Mouse (Mus musculus): ENCODE results near the gene Phb. TPM values are rescaled to one million over a fixed set of nuclear protein-coding genes. Genes with fewer than 3 reads are reported as not detected.

The Phb gene
- polyA plus RNA-seq, 1 experiment from 2014 or later: 305 TPM

DNA sequence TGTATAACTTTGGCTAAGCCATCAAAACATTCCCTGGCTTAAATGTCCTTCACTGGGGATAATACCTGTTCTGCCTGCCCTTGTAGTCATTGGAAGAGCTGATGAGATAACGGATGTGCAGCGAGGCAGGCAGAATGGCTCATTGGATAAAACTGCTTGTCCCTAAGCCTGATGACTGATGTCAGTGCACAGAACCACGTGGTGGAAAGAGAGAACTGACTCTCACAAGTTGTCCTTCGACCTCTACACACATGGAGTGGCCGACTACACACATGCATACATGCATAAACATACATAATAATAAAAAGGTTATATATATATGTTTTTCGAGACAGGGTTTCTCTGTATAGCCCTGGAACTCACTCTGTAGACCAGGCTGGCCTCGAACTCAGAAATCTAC lies 43.7 kb downstream of the Phb start:
- ATAC-seq (replicated peaks; ENCODE audit: low FRiP score, low TSS enrichment, low read depth) (no peak), DNase-seq (ENCODE audit: low spot score) (no peak)
- H3K36me3 ChIP-seq (ENCODE audit: control insufficient read depth, insufficient read depth, low read length): no peaks in the 10 kb centered on the region
- H3K9me3 ChIP-seq (ENCODE audit: control insufficient read depth, low read length): no peaks in the 10 kb centered on the region
- H3K4me2 ChIP-seq (ENCODE audit: low read length): no peak overlapping the region
- peaks cover 14% of the 10 kb centered on the region for H3K4me1 ChIP-seq (replicated peaks; ENCODE audit: control insufficient read depth, insufficient read depth, low read length)
- H3K27me3 ChIP-seq (replicated peaks; ENCODE audit: control insufficient read depth, insufficient read depth, low read length): no peaks in the 10 kb centered on the region
- no peak overlapping the region for H3K4me3 ChIP-seq (ENCODE audit: low read depth, low read length)
- H3K9ac ChIP-seq (ENCODE audit: low read length): no peak overlapping the region
- no peak overlapping the region for H3K27ac ChIP-seq (ENCODE audit: low read depth)
- WGBS: 82% methylated on average over 7 of the region's 7 CpGs

DNA sequence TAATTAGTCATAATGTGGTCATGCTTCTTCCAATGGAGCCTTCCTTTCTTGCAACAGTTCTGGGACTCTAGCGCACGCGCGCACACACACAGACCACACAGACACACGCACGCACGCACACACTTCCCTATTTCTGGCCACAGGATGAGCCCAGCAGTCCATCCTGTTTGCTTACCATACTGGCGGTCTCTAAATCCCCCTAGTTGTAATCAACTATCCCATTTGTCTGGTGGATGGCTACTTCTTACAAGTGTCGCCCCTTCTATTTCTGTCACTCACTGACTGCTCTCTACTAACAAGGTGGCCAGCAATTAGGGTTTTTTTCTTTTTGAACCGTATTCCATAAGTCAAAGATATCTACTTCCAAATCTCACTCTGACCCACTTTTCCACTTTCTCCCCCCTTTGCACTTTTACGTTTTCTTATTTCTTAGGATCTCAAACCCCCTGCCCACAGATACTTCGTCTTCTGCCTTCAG lies 45.4 kb downstream of the Phb start:
- 23% methylated on average over 12 of the region's 12 CpGs for WGBS
- H3K27me3 ChIP-seq (replicated peaks; ENCODE audit: control insufficient read depth, insufficient read depth, low read length): no peaks in the 10 kb centered on the region
- H3K4me2 ChIP-seq (ENCODE audit: low read length): peak overlapping the region; percentile 91
- H3K9ac ChIP-seq (ENCODE audit: low read length): peak overlapping the region; percentile 88
- H3K27ac ChIP-seq (ENCODE audit: low read depth): peak overlapping the region; percentile 93
- DNase-seq (ENCODE audit: low spot score) (peak; percentile 62), ATAC-seq (replicated peaks; ENCODE audit: low FRiP score, low TSS enrichment, low read depth) (peak; percentile 47; the same call in 1 of the 2 replicates)
- H3K9me3 ChIP-seq (ENCODE audit: control insufficient read depth, low read length): no peaks in the 10 kb centered on the region
- peak overlapping the region; percentile 91 for H3K4me3 ChIP-seq (ENCODE audit: low read depth, low read length)
- no peaks in the 10 kb centered on the region for H3K36me3 ChIP-seq (ENCODE audit: control insufficient read depth, insufficient read depth, low read length)
- peaks cover 20% of the 10 kb centered on the region for H3K4me1 ChIP-seq (replicated peaks; ENCODE audit: control insufficient read depth, insufficient read depth, low read length)

DNA sequence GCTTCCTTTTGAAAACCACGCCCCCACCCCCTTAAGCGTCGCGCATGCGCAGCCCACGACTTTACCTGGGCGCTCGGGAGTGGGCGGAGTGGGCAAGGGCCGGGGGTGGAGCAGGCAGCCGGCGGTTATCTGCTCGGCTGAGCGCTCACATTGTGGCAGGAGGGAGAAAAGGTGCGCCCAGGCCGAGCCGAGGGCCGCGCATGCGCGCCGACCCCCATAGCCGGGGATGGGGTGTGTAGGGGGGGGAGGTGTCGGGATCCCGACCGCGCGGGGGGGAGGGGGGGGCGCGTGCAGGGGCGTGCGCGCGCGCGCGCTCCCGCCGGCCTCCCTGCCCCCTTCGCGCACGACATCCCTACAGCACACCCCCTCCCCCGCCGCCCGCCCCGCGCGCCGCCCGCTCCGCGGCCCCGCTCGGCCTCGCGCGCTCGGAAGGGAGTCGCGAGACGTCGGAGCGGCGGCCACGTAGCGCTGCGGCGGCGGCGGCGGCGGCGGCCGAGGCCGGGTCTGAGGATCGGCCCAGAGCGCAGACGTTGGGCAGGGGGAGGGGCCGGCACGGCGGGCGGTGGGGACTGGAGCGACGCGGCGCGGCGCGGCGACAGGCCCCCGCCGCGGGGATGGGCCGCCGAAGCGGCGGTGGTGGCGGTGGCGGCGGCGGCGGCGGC lies 45.9 kb downstream of the Phb start, which contains the start of gene Zfp652:
Zfp652 (plus strand) TSS at position 111 of the 662 bp plus-strand sequence.
- no peaks in the 10 kb centered on the region for H3K9me3 ChIP-seq (ENCODE audit: control insufficient read depth, low read length)
- H3K36me3 ChIP-seq (ENCODE audit: control insufficient read depth, insufficient read depth, low read length): no peaks in the 10 kb centered on the region
- peak within 1 kb of the TSS; percentile 93 for H3K27ac ChIP-seq (ENCODE audit: low read depth)
- DNase-seq (ENCODE audit: low spot score): peak; percentile 92
- H3K4me1 ChIP-seq (replicated peaks; ENCODE audit: control insufficient read depth, insufficient read depth, low read length): peaks cover 20% of the 10 kb centered on the region
- peak within 1 kb of the TSS; percentile 91 for H3K4me2 ChIP-seq (ENCODE audit: low read length)
- peak; percentile 91 for ATAC-seq (replicated peaks; ENCODE audit: low FRiP score, low TSS enrichment, low read depth)
- H3K27me3 ChIP-seq (replicated peaks; ENCODE audit: control insufficient read depth, insufficient read depth, low read length): no peaks in the 10 kb centered on the region
- peak within 1 kb of the TSS; percentile 88 for H3K9ac ChIP-seq (ENCODE audit: low read length)
- H3K4me3 ChIP-seq (ENCODE audit: low read depth, low read length): peak within 1 kb of the TSS; percentile 91
- WGBS: under 1% methylated on average over 83 of the region's 103 CpGs

DNA sequence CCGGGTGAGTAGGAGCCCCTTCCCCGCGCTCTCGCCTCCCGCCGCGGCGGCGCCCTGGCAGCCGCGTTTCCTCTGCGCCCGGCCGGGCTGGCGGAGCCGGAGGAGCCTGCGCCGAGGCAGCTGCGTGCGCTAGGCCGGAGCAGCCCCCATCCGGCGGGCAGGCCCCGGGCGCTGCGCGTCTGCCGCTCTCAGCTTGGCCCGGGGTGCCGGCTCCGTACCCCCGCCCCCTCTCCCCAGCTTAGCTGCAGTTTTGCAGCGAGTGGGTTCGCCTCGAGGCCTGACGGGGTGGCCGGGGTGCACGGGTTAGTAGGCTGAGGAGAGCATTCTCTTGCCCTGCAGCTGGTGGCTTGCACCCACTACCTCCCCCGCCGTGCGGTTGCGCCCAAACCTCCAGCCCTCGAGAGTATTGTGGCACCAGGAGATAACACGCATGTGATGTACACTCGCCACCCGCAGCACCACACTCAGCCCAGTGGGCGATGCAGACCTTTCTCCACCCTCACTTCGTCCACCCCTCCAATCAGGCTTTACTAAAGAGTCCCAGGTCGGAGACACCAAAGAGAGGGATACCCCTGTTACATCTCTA lies 46.6 kb downstream of the Phb start:
- ATAC-seq (replicated peaks; ENCODE audit: low FRiP score, low TSS enrichment, low read depth): peak; percentile 68
- H3K36me3 ChIP-seq (ENCODE audit: control insufficient read depth, insufficient read depth, low read length): no peaks in the 10 kb centered on the region
- under 1% methylated on average over 47 of the region's 49 CpGs for whole genome bisulfite sequencing
- H3K27me3 ChIP-seq (replicated peaks; ENCODE audit: control insufficient read depth, insufficient read depth, low read length): no peaks in the 10 kb centered on the region
- H3K4me2 ChIP-seq (ENCODE audit: low read length): peak overlapping the region; percentile 91
- no peaks in the 10 kb centered on the region for H3K9me3 ChIP-seq (ENCODE audit: control insufficient read depth, low read length)
- peak overlapping the region; percentile 91 for H3K4me3 ChIP-seq (ENCODE audit: low read depth, low read length)
- DNase-seq (ENCODE audit: low spot score): peak; percentile 82
- peak overlapping the region; percentile 93 for H3K27ac ChIP-seq (ENCODE audit: low read depth)
- H3K4me1 ChIP-seq (replicated peaks; ENCODE audit: control insufficient read depth, insufficient read depth, low read length): peaks cover 20% of the 10 kb centered on the region
- peak overlapping the region; percentile 88 for H3K9ac ChIP-seq (ENCODE audit: low read length)

DNA sequence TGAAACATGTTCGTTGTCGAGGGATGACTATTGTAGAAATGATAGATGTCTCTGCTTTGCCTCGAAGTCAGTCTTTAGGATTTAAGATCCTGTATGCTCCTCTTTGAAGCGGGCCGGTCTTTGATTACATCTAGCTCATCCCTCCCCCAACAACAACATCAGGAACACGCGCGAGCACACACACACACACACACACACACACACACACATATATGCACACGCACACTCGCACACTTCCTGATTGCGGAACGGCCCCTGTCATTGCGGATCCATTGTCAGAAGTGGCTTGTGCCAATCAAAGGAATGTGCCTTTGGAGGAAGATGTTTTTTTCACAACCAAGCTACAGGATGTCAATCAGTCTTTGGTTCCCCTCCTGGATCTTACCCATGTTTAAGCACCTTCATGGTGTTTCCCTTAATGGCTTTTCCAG lies 47.1 kb downstream of the Phb start:
- H3K36me3 ChIP-seq (ENCODE audit: control insufficient read depth, insufficient read depth, low read length): no peaks in the 10 kb centered on the region
- peak overlapping the region; percentile 91 for H3K4me2 ChIP-seq (ENCODE audit: low read length)
- no peak for DNase-seq (ENCODE audit: low spot score)
- H3K9ac ChIP-seq (ENCODE audit: low read length): peak overlapping the region; percentile 88
- WGBS: 1% methylated on average over 13 of the region's 13 CpGs
- H3K27ac ChIP-seq (ENCODE audit: low read depth): peak overlapping the region; percentile 93
- no peak for ATAC-seq (replicated peaks; ENCODE audit: low FRiP score, low TSS enrichment, low read depth)
- H3K4me3 ChIP-seq (ENCODE audit: low read depth, low read length): peak overlapping the region; percentile 91
- H3K9me3 ChIP-seq (ENCODE audit: control insufficient read depth, low read length): no peaks in the 10 kb centered on the region
- H3K4me1 ChIP-seq (replicated peaks; ENCODE audit: control insufficient read depth, insufficient read depth, low read length): peaks cover 20% of the 10 kb centered on the region
- H3K27me3 ChIP-seq (replicated peaks; ENCODE audit: control insufficient read depth, insufficient read depth, low read length): no peaks in the 10 kb centered on the region

DNA sequence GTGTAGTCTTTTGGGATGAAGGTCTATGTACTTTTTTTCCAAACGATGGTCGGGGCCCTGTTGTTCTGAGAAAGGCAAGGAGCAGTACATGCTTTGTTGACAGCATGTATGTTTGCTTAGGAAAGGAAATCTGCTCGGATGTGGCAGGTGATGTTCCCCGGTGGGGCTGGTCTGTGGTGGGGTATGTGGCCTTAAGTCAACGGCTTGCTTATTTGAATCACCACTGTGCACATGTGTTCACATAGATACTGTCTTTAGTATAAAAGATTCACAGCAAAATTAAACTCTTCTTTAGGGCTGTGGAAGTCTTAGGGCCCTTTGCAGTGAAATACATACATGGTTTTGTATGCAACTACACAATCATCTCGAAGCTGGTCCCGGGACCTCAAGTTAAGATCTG lies 47.7 kb downstream of the Phb start:
- H3K36me3 ChIP-seq (ENCODE audit: control insufficient read depth, insufficient read depth, low read length): no peaks in the 10 kb centered on the region
- H3K4me1 ChIP-seq (replicated peaks; ENCODE audit: control insufficient read depth, insufficient read depth, low read length): peaks cover 20% of the 10 kb centered on the region
- H3K27me3 ChIP-seq (replicated peaks; ENCODE audit: control insufficient read depth, insufficient read depth, low read length): no peaks in the 10 kb centered on the region
- peak overlapping the region; percentile 91 for H3K4me3 ChIP-seq (ENCODE audit: low read depth, low read length)
- no peaks in the 10 kb centered on the region for H3K9me3 ChIP-seq (ENCODE audit: control insufficient read depth, low read length)
- H3K4me2 ChIP-seq (ENCODE audit: low read length): peak overlapping the region; percentile 91
- WGBS: 37% methylated on average over 7 of the region's 7 CpGs
- DNase-seq (ENCODE audit: low spot score) (no peak), ATAC-seq (replicated peaks; ENCODE audit: low FRiP score, low TSS enrichment, low read depth) (no peak)
- no peak overlapping the region for H3K27ac ChIP-seq (ENCODE audit: low read depth)
- peak overlapping the region; percentile 88 for H3K9ac ChIP-seq (ENCODE audit: low read length)

DNA sequence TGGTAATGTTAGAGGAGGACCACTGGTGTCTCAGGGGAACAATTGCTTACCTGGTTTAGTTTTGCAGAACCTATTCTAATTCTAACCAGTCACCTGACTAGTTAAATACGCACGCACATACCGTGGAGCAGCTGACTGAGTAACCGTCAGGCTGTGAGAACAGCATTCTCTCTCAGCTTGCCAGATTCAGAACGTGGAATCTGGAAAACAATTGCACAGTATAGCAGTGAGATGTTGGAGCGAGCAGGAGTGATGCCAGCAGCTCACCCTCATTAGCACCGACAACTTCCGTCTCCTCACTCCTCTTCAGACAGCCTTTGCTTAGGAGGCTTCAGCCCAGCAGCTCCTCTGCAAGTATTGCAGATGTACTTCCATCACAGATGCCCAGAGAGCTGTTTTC lies 49.4 kb downstream of the Phb start:
- H3K36me3 ChIP-seq (ENCODE audit: control insufficient read depth, insufficient read depth, low read length): no peaks in the 10 kb centered on the region
- no peaks in the 10 kb centered on the region for H3K27me3 ChIP-seq (replicated peaks; ENCODE audit: control insufficient read depth, insufficient read depth, low read length)
- no peak overlapping the region for H3K4me2 ChIP-seq (ENCODE audit: low read length)
- H3K9me3 ChIP-seq (ENCODE audit: control insufficient read depth, low read length): no peaks in the 10 kb centered on the region
- no peak overlapping the region for H3K9ac ChIP-seq (ENCODE audit: low read length)
- DNase-seq (ENCODE audit: low spot score) (no peak), ATAC-seq (replicated peaks; ENCODE audit: low FRiP score, low TSS enrichment, low read depth) (no peak)
- H3K4me1 ChIP-seq (replicated peaks; ENCODE audit: control insufficient read depth, insufficient read depth, low read length): peaks cover 20% of the 10 kb centered on the region
- 58% methylated on average over 8 of the region's 8 CpGs for WGBS
- H3K27ac ChIP-seq (ENCODE audit: low read depth): no peak overlapping the region
- no peak overlapping the region for H3K4me3 ChIP-seq (ENCODE audit: low read depth, low read length)

DNA sequence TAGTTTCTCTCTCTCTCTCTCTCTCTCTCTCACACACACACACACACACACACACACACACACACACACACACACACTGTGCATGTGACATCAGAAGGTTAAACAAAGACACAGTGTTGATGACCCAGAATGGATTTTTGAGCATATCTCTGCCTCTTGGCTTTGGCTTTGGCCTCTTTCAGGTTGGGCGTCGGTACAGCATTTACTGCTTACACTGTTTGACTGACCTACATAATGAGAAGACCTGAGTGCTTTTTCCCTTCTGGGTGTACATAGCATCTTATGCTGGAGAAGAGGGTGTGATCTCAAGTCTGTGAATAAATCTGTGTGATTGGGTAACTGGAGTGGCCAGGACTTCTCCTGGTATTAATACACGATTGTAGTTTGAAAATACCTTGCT lies 52.6 kb downstream of the Phb start:
- Histone ChIP-seq H3K36me3 (ENCODE audit: control insufficient read depth, insufficient read depth, low read length) (no peaks in the 10 kb centered on the region), H3K27me3 (replicated peaks; ENCODE audit: control insufficient read depth, insufficient read depth, low read length) (no peaks in the 10 kb centered on the region), H3K4me2 (ENCODE audit: low read length) (no peak overlapping the region), H3K4me3 (ENCODE audit: low read depth, low read length) (no peak overlapping the region), H3K27ac (ENCODE audit: low read depth) (no peak overlapping the region), H3K9ac (ENCODE audit: low read length) (no peak overlapping the region), H3K9me3 (ENCODE audit: control insufficient read depth, low read length) (no peaks in the 10 kb centered on the region), H3K4me1 (replicated peaks; ENCODE audit: control insufficient read depth, insufficient read depth, low read length) (peaks cover 17% of the 10 kb centered on the region)
- no peak for ATAC-seq (replicated peaks; ENCODE audit: low FRiP score, low TSS enrichment, low read depth)
- DNase-seq (ENCODE audit: low spot score): no peak
- 83% methylated on average over 3 of the region's 3 CpGs for WGBS
